Mouse (Mus musculus): ENCODE measurements around the gene Txndc5. TPM values are rescaled to one million over a fixed set of nuclear protein-coding genes. Genes with fewer than 3 reads are reported as not detected.

Txndc5 gene
- polyA plus RNA-seq (2014; fragmentation: Nextera tagmentation; extraction: Ambion mirVana), result 172 and 181 TPM in 2 replicates

GRCm38 (mm10) chr13:38528687-38529294 is at the start of gene Txndc5:
Gene Txndc5, minus strand, starts transcription at chr13:38528824.
- 56% methylated on average over 9 of the region's 9 CpGs for whole genome bisulfite sequencing
- Histone ChIP-seq H3K27ac (replicated peaks; ENCODE audit: low read depth, low read length) (peak within 1 kb of the TSS; percentile 85), H3K9me3 (replicated peaks; ENCODE audit: control insufficient read depth, low read length) (no peaks in the 10 kb centered on the region), H3K9ac (replicated peaks; ENCODE audit: low read length) (peak within 1 kb of the TSS; percentile 81), H3K27me3 (ENCODE audit: control insufficient read depth, insufficient read depth, low read length) (no peaks in the 10 kb centered on the region), H3K4me3 (ENCODE audit: low read depth, low read length) (peak within 1 kb of the TSS; percentile 78), H3K4me1 (ENCODE audit: control insufficient read depth, insufficient read depth, low read length) (no peaks in the 10 kb centered on the region; the same call in 1 of the 2 replicates), H3K4me2 (ENCODE audit: low read depth, low read length) (peak within 1 kb of the TSS; percentile 71), H3K36me3 (replicated peaks; ENCODE audit: control insufficient read depth, insufficient read depth, low read depth, low read length) (no peaks in the 10 kb centered on the region)
- DNase-seq (ENCODE audit: low spot score) (no peak), ATAC-seq (replicated peaks; ENCODE audit: insufficient number of reproducible peaks, low FRiP score, low TSS enrichment, low read depth) (0 out of 2 replicates have a peak, but pooled peaks have one; percentile 2)

- no peak overlapping the region for H3K27ac ChIP-seq (replicated peaks; ENCODE audit: low read depth, low read length)
- H3K4me1 ChIP-seq (ENCODE audit: control insufficient read depth, insufficient read depth, low read length), result no peaks in the 10 kb centered on the region
- DNase-seq (ENCODE audit: low spot score) (no peak), ATAC-seq (replicated peaks; ENCODE audit: insufficient number of reproducible peaks, low FRiP score, low TSS enrichment, low read depth) (no peak)
- H3K27me3 ChIP-seq (ENCODE audit: control insufficient read depth, insufficient read depth, low read length), result no peaks in the 10 kb centered on the region
- no peak overlapping the region for H3K9ac ChIP-seq (replicated peaks; ENCODE audit: low read length)
- H3K4me2 ChIP-seq (ENCODE audit: low read depth, low read length), result no peak overlapping the region
- H3K4me3 ChIP-seq (ENCODE audit: low read depth, low read length), result no peak overlapping the region
- no peaks in the 10 kb centered on the region for H3K9me3 ChIP-seq (replicated peaks; ENCODE audit: control insufficient read depth, low read length)
- no peaks in the 10 kb centered on the region for H3K36me3 ChIP-seq (replicated peaks; ENCODE audit: control insufficient read depth, insufficient read depth, low read depth, low read length)
- whole genome bisulfite sequencing, result 80% methylated on average over 3 of the region's 3 CpGs
These were observed 46.0 kb upstream of the Txndc5 start for GRCm38 (mm10) chr13:38574668-38575067.

- H3K9ac ChIP-seq (replicated peaks; ENCODE audit: low read length), result no peak overlapping the region
- no peaks in the 10 kb centered on the region for H3K4me1 ChIP-seq (ENCODE audit: control insufficient read depth, insufficient read depth, low read length)
- no peaks in the 10 kb centered on the region for H3K36me3 ChIP-seq (replicated peaks; ENCODE audit: control insufficient read depth, insufficient read depth, low read depth, low read length)
- no peak for DNase-seq (ENCODE audit: low spot score)
- no peaks in the 10 kb centered on the region for H3K9me3 ChIP-seq (replicated peaks; ENCODE audit: control insufficient read depth, low read length)
- H3K27ac ChIP-seq (replicated peaks; ENCODE audit: low read depth, low read length), result no peak overlapping the region
- no peak overlapping the region for H3K4me3 ChIP-seq (ENCODE audit: low read depth, low read length)
- 96% methylated on average over 1 of the region's 1 CpGs for WGBS
- H3K4me2 ChIP-seq (ENCODE audit: low read depth, low read length), result no peak overlapping the region
- H3K27me3 ChIP-seq (ENCODE audit: control insufficient read depth, insufficient read depth, low read length), result no peaks in the 10 kb centered on the region
- ATAC-seq (replicated peaks; ENCODE audit: insufficient number of reproducible peaks, low FRiP score, low TSS enrichment, low read depth), result no peak
These were observed 44.7 kb upstream of the Txndc5 start for GRCm38 (mm10) chr13:38573281-38573680.

- DNase-seq (ENCODE audit: low spot score), result no peak
These were observed 36.6 kb upstream of the Txndc5 start for GRCm38 (mm10) chr13:38565245-38565644.

GRCm38 (mm10) chr13:38554611-38555010 is 26.0 kb upstream of the Txndc5 start:
- Histone ChIP-seq H3K4me1 (ENCODE audit: control insufficient read depth, insufficient read depth, low read length) (no peaks in the 10 kb centered on the region), H3K36me3 (replicated peaks; ENCODE audit: control insufficient read depth, insufficient read depth, low read depth, low read length) (no peaks in the 10 kb centered on the region), H3K27ac (replicated peaks; ENCODE audit: low read depth, low read length) (no peak overlapping the region), H3K9ac (replicated peaks; ENCODE audit: low read length) (no peak overlapping the region), H3K4me2 (ENCODE audit: low read depth, low read length) (no peak overlapping the region), H3K9me3 (replicated peaks; ENCODE audit: control insufficient read depth, low read length) (no peaks in the 10 kb centered on the region), H3K4me3 (ENCODE audit: low read depth, low read length) (no peak overlapping the region), H3K27me3 (ENCODE audit: control insufficient read depth, insufficient read depth, low read length) (no peaks in the 10 kb centered on the region)
- DNase-seq (ENCODE audit: low spot score) (no peak), ATAC-seq (replicated peaks; ENCODE audit: insufficient number of reproducible peaks, low FRiP score, low TSS enrichment, low read depth) (no peak)
- 72% methylated on average over 11 of the region's 11 CpGs for WGBS

More at GRCm38 (mm10) chr13:38565245-38565644, 36.6 kb upstream of the Txndc5 start:
- H3K9ac ChIP-seq (replicated peaks; ENCODE audit: low read length), result no peak overlapping the region
- H3K27ac ChIP-seq (replicated peaks; ENCODE audit: low read depth, low read length), result no peak overlapping the region
- no peak for ATAC-seq (replicated peaks; ENCODE audit: insufficient number of reproducible peaks, low FRiP score, low TSS enrichment, low read depth)
- no peaks in the 10 kb centered on the region for H3K27me3 ChIP-seq (ENCODE audit: control insufficient read depth, insufficient read depth, low read length)
- 82% methylated on average over 4 of the region's 4 CpGs for WGBS
- no peaks in the 10 kb centered on the region for H3K36me3 ChIP-seq (replicated peaks; ENCODE audit: control insufficient read depth, insufficient read depth, low read depth, low read length)
- no peak overlapping the region for H3K4me2 ChIP-seq (ENCODE audit: low read depth, low read length)
- H3K4me3 ChIP-seq (ENCODE audit: low read depth, low read length), result no peak overlapping the region
- no peaks in the 10 kb centered on the region for H3K9me3 ChIP-seq (replicated peaks; ENCODE audit: control insufficient read depth, low read length)
- H3K4me1 ChIP-seq (ENCODE audit: control insufficient read depth, insufficient read depth, low read length), result no peaks in the 10 kb centered on the region

GRCm38 (mm10) chr13:38554210-38554609 is 25.6 kb upstream of the Txndc5 start:
- Histone ChIP-seq H3K4me1 (ENCODE audit: control insufficient read depth, insufficient read depth, low read length) (no peaks in the 10 kb centered on the region), H3K9ac (replicated peaks; ENCODE audit: low read length) (no peak overlapping the region), H3K4me3 (ENCODE audit: low read depth, low read length) (no peak overlapping the region), H3K27me3 (ENCODE audit: control insufficient read depth, insufficient read depth, low read length) (no peaks in the 10 kb centered on the region), H3K4me2 (ENCODE audit: low read depth, low read length) (no peak overlapping the region), H3K36me3 (replicated peaks; ENCODE audit: control insufficient read depth, insufficient read depth, low read depth, low read length) (no peaks in the 10 kb centered on the region), H3K27ac (replicated peaks; ENCODE audit: low read depth, low read length) (no peak overlapping the region), H3K9me3 (replicated peaks; ENCODE audit: control insufficient read depth, low read length) (no peaks in the 10 kb centered on the region)
- no peak for DNase-seq (ENCODE audit: low spot score)
- no peak for ATAC-seq (replicated peaks; ENCODE audit: insufficient number of reproducible peaks, low FRiP score, low TSS enrichment, low read depth)
- WGBS, result 71% methylated on average over 3 of the region's 3 CpGs

- H3K9me3 ChIP-seq (replicated peaks; ENCODE audit: control insufficient read depth, low read length), result no peaks in the 10 kb centered on the region
- no peak overlapping the region for H3K27ac ChIP-seq (replicated peaks; ENCODE audit: low read depth, low read length)
- no peak overlapping the region for H3K4me2 ChIP-seq (ENCODE audit: low read depth, low read length)
- H3K9ac ChIP-seq (replicated peaks; ENCODE audit: low read length), result no peak overlapping the region
- no peaks in the 10 kb centered on the region for H3K27me3 ChIP-seq (ENCODE audit: control insufficient read depth, insufficient read depth, low read length)
- H3K4me1 ChIP-seq (ENCODE audit: control insufficient read depth, insufficient read depth, low read length), result no peaks in the 10 kb centered on the region
- ATAC-seq (replicated peaks; ENCODE audit: insufficient number of reproducible peaks, low FRiP score, low TSS enrichment, low read depth) (no peak), DNase-seq (ENCODE audit: low spot score) (no peak)
- H3K4me3 ChIP-seq (ENCODE audit: low read depth, low read length), result no peak overlapping the region
- H3K36me3 ChIP-seq (replicated peaks; ENCODE audit: control insufficient read depth, insufficient read depth, low read depth, low read length), result no peaks in the 10 kb centered on the region
- WGBS, result 84% methylated on average over 5 of the region's 5 CpGs
These were observed 20.1 kb upstream of the Txndc5 start for GRCm38 (mm10) chr13:38548681-38549080.

- Histone ChIP-seq H3K9ac (replicated peaks; ENCODE audit: low read length) (no peak overlapping the region), H3K4me1 (ENCODE audit: control insufficient read depth, insufficient read depth, low read length) (no peaks in the 10 kb centered on the region), H3K27me3 (ENCODE audit: control insufficient read depth, insufficient read depth, low read length) (no peaks in the 10 kb centered on the region), H3K27ac (replicated peaks; ENCODE audit: low read depth, low read length) (no peak overlapping the region), H3K4me2 (ENCODE audit: low read depth, low read length) (no peak overlapping the region), H3K36me3 (replicated peaks; ENCODE audit: control insufficient read depth, insufficient read depth, low read depth, low read length) (no peaks in the 10 kb centered on the region), H3K9me3 (replicated peaks; ENCODE audit: control insufficient read depth, low read length) (no peaks in the 10 kb centered on the region), H3K4me3 (ENCODE audit: low read depth, low read length) (no peak overlapping the region)
- DNase-seq (ENCODE audit: low spot score), result no peak
- 84% methylated on average over 5 of the region's 5 CpGs for WGBS
- no peak for ATAC-seq (replicated peaks; ENCODE audit: insufficient number of reproducible peaks, low FRiP score, low TSS enrichment, low read depth)
These were observed 19.1 kb upstream of the Txndc5 start for GRCm38 (mm10) chr13:38547717-38548116.

Data from embryonic facial prominence, embryonic 11.5 days (tissue).